Mouse (Mus musculus) neural tube, embryonic 11.5 days (tissue): Measurements from ENCODE around the gene Gm21761. TPM values are rescaled to one million over a fixed set of nuclear protein-coding genes. Genes with fewer than 3 reads are reported as not detected.
"Not testable (repeated sequence)": the region's sequence is repeated elsewhere in the genome, so short reads cannot be mapped to it uniquely, and the experiment has no call there.

Source experiments
- ATAC-seq: fragments of 200-750 bp; cut with Nextera tagmentation; 2 replicates; pipeline ENCODE4 v1.8.0; 2017; ENCODE audit warnings: moderate number of reproducible peaks, mild to moderate bottlenecking, moderate TSS enrichment, moderate library complexity; ENCODE audit not compliant: insufficient read depth, low FRiP score, low TSS enrichment
- DNase-seq: peaks from one replicate; pipeline ENCODE4 v3.0.0-alpha.2; 2015; ENCODE audit warnings: low spot score
- H3K27ac ChIP-seq: fragments of 300-500 bp; sonication (generic); 2 replicates; pipeline ENCODE4 v1.5.1; 2014; ENCODE audit warnings: low read depth, mild to moderate bottlenecking, low read length
- H3K27me3 ChIP-seq: fragments of 300-500 bp; sonication (generic); 2 replicates; pipeline ENCODE4 v1.6.1; 2014; ENCODE audit warnings: mild to moderate bottlenecking, low read length, mixed read lengths; ENCODE audit not compliant: control insufficient read depth, insufficient read depth
- H3K36me3 ChIP-seq: fragments of 300-500 bp; sonication (generic); 2 replicates; pipeline ENCODE4 v1.6.1; 2014; ENCODE audit warnings: mild to moderate bottlenecking, low read length, moderate library complexity, mixed read lengths; ENCODE audit not compliant: control insufficient read depth, insufficient read depth
- H3K4me1 ChIP-seq: fragments of 300-500 bp; sonication (generic); 2 replicates; pipeline ENCODE4 v1.6.1; 2014; ENCODE audit warnings: low read length, mixed read lengths; ENCODE audit not compliant: control insufficient read depth, insufficient read depth
- H3K4me2 ChIP-seq: fragments of 300-500 bp; sonication (generic); 2 replicates; pipeline ENCODE4 v1.6.1; 2014; ENCODE audit warnings: low read depth, mild to moderate bottlenecking, moderate library complexity
- H3K4me3 ChIP-seq: fragments of 300-500 bp; sonication (generic); 2 replicates; pipeline ENCODE4 v1.5.1; 2014; ENCODE audit warnings: low read depth, low read length
- H3K9ac ChIP-seq: fragments of 300-500 bp; sonication (generic); 2 replicates; pipeline ENCODE4 v1.6.1; 2014; ENCODE audit warnings: mild to moderate bottlenecking, low read length
- H3K9me3 ChIP-seq: fragments of 300-500 bp; sonication (generic); 2 replicates; pipeline ENCODE4 v1.6.1; 2016; ENCODE audit warnings: low read length; ENCODE audit not compliant: control insufficient read depth
- WGBS: fragments of 180-500 bp; shearing (Covaris S2); extraction: QIAGEN DNeasy Blood & Tissue Kit; methylation state at CpG from one replicate; pipeline ENCODE4 v1.1.7; 2014; 5-methylcytosine and 5-hydroxymethylcytosine counted together
- polyA plus RNA-seq: library from polyadenylated mRNA; unstranded; fragments of >200 nt; fragmentation: Nextera tagmentation; extraction: Ambion mirVana; gene quantifications from 2 replicates; pipeline ENCODE4 v1.2.1, GENCODE M21; 2014

Gm21761 gene
- polyA plus RNA-seq, 1 experiment from 2014 or later, result not detected

DNA sequence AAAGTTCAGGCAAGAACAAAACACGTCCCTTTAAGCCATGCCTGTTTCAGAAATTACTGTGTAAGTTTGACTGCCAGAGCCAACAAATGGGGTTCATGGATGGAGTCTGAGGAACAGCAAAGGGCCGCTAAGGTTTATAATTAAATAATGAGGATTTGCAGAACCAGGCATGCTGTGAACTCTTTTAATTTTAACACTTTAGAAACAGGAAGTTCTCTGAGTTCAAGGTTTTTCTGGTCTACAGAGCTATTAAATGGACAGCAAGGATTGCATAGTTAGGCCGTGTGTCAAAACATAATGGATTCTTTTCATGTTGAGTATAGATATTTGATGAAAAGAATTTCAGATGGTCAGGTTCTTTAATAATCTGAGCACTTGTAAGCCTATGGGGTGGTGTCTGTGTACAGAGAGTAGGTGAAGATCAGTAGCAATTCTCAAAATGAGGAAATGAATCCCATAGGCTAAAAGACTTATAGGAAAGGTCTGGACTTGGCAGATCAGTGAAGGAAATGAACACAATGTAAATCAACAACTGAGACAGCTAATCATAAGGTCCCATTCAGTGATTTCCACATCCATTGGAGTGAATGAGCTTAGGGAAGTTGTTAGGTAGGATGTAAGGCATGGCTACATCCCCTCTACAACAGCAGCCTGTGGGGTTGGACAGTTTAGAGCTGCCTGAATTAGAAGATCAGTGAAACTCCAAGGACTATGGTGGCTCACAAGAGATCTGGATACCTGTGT lies 4.3 kb downstream of the Gm21761 start:
- ATAC-seq, H3K9me3 ChIP-seq, DNase-seq, H3K4me2 ChIP-seq, H3K36me3 ChIP-seq, H3K9ac ChIP-seq, H3K27me3 ChIP-seq, H3K27ac ChIP-seq, H3K4me1 ChIP-seq, H3K4me3 ChIP-seq: not testable (repeated sequence)
- 82% methylated on average over 2 of the region's 3 CpGs for WGBS

DNA sequence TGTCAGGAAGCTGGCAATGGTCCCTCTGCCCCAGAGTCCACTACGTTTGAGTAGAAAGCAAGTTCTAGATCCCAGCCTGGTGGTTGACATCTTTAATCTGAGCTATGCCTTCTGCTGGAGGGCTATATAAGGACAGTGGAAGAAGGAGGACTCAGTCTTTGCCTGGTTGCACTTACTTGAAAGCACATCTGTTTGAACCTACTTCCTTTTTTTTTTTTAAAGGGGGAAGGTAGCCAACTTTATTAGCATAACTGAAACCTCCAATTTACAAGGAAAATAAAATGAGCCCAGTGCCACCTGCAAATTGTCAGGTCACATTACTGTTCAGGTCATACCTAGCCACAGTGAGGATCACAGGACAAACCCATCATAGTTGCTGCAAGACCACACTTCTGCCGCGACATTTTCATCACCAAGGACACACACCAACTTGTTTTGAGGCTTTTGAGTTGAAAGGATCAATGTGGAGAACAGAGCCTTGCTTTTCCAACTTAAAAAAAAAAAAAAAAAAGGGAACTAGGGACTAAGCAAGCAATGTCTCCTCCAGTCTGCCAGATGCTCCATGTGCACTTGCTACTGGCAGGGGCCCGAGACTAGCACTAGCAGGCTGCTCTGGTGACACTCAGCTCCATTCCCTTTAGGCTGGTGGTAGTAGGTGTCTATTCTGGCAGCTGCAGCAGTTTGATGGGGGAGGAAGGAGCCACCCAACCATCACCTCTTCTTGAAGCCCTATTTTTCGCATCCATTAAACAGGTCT lies 11.9 kb downstream of the Gm21761 start:
- not testable (repeated sequence) for H3K9ac ChIP-seq, DNase-seq, H3K4me2 ChIP-seq, H3K4me3 ChIP-seq, H3K9me3 ChIP-seq, H3K4me1 ChIP-seq, H3K27me3 ChIP-seq, H3K27ac ChIP-seq, ATAC-seq, H3K36me3 ChIP-seq
- 80% methylated on average over 4 of the region's 5 CpGs for WGBS

DNA sequence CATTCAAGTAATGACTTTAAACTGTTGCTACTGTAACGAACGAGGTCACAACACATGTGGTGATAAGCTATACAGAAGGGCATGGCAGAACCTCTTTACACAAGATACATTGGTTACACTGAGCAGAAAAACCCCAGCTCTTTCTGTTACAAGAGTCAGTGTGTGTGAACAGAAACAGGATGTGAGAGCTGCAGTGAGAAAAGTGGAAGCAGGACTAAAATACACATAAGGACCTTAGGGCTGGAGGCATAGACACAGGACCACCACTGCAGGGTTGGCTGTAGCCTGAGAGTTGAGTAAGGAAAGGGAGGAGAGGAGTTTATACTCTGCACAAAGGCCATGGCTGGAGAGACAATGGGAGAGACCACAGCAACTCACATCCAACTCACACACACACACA lies 12.6 kb downstream of the Gm21761 start:
- H3K27ac ChIP-seq, H3K9ac ChIP-seq, H3K4me1 ChIP-seq, H3K4me2 ChIP-seq, H3K36me3 ChIP-seq, DNase-seq, H3K4me3 ChIP-seq, ATAC-seq, H3K9me3 ChIP-seq, H3K27me3 ChIP-seq: not testable (repeated sequence)
- 76% methylated on average over 2 of the region's 2 CpGs for WGBS

DNA sequence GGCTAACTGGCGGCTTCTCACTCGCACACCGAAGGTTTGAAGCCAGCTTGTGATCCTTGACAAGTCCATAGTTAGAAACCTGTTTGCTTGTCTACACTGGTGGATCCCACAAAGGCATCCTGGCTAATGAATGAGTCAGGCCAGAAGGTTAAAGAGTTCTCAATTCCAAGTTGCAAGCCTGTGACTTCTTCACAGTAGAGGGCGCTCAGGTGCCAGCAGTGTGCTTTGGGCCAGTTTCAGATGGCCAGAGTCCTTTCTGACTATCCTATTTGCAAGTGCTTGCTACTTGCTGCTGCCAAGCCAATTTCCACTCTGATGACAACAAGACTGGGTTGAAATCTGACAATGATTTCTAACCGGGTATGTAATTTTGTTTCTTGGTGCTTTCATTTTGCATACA lies 30.5 kb downstream of the Gm21761 start:
- not testable (repeated sequence) for ATAC-seq, H3K4me3 ChIP-seq, H3K9me3 ChIP-seq, H3K9ac ChIP-seq, H3K4me2 ChIP-seq, H3K36me3 ChIP-seq, H3K4me1 ChIP-seq, H3K27ac ChIP-seq, H3K27me3 ChIP-seq, DNase-seq
- 57% methylated on average over 4 of the region's 5 CpGs for WGBS

DNA sequence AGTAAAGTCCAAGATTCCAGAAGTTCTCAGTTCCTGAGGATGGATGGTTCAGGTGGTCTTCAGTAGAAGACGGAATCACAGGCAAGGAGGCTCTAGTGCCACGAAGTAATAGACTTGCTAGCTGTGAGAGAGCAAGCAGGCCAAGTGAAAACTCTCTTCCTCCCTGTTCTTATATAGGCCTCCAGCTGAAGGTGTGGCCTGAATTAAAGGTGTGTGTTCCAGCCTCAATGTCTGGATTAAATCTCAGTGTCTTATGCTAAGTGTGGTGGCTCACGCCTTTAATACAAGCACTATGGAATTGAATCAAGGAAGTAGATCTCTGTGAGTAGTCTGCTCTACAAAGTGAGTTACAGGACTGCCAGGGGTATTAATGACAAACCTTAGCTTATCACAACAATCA lies 34.4 kb downstream of the Gm21761 start, which contains the start of gene Tcstv1:
Gene Tcstv1, minus strand, starts transcription at position 101 of the 400 bp plus-strand sequence.
- H3K4me1 ChIP-seq, ATAC-seq, H3K9ac ChIP-seq, H3K27me3 ChIP-seq, H3K27ac ChIP-seq, H3K9me3 ChIP-seq, DNase-seq, H3K4me3 ChIP-seq, H3K36me3 ChIP-seq, H3K4me2 ChIP-seq: not testable (repeated sequence)
- 78% methylated on average over 3 of the region's 3 CpGs for WGBS

DNA sequence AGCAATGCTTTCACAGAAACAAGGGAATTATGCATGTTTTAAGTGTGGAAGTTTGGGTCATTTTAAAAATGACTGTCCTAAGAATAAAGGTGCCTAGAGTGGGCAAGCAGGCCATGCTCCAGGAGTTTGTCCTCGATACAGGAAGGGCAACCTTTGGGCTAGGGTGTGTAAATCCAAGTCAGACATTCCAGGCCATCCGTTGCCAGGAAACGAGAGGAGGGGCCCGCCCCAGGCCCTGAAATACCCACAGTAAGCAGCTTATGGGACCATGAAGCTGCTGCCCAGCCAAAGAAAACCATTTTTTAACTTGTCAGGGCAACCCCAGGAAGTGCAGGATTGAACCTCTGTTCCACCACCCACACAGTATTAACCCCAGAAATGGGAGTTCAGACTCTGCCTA lies 42.2 kb downstream of the Gm21761 start:
- not testable (repeated sequence) for H3K27me3 ChIP-seq, H3K9me3 ChIP-seq, H3K9ac ChIP-seq, ATAC-seq, H3K36me3 ChIP-seq, H3K4me2 ChIP-seq, H3K4me3 ChIP-seq, H3K27ac ChIP-seq, H3K4me1 ChIP-seq
- 36% methylated on average over 4 of the region's 4 CpGs for WGBS
- peak; percentile 44 for DNase-seq

DNA sequence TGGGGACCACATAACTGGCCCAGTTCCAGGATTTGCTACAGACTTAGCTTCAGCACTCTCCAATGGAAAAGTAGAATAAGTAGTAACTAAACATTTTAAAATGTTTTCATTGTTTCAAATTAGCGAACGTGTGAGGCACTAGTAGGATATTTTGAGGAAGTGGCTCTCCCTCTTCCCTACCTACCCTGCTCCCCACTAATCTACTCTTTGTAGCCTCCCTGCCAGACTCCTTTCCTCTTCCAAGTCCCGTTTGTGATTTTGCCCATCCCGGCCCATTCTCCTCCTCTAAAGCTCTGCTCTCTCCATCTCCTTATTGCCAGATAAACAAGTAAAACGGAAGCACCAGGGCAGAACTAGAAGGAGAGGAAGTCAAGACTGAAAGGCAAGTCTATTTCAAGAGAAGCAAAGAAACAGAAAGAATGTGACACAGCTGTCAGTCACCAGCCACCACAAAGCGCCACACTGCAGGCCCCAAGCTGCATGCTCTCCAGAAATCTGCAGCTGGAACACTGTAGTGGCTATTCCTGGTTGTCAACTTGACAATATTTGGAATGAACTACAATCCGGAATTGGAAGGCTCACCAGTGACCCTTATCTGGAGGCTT lies 64.6 kb downstream of the Gm21761 start:
- 75% methylated on average over 6 of the region's 7 CpGs for WGBS
- not testable (repeated sequence) for H3K27ac ChIP-seq, ATAC-seq, DNase-seq, H3K4me3 ChIP-seq, H3K9me3 ChIP-seq, H3K9ac ChIP-seq, H3K4me1 ChIP-seq, H3K36me3 ChIP-seq, H3K4me2 ChIP-seq, H3K27me3 ChIP-seq

DNA sequence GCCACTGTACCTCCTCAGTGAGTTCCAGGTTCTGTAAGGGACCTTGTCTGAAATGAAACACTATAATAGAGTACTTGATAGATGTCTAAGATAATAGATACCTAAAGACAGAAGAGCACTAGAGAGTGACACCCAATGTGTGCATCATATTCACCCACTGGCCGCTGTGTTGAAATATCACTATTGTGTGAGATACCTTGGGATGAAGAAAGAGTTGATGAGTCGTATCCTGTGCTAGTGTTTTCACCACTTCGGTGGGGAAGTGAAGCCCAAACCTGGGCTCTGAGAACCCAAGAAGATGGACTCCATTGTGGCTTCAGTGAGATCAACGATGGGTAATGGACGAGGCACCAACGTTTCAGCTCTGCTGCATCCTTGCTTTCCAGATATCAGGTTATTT lies 66.7 kb downstream of the Gm21761 start:
- H3K4me1 ChIP-seq, H3K27ac ChIP-seq, H3K36me3 ChIP-seq, DNase-seq, H3K4me3 ChIP-seq, H3K27me3 ChIP-seq, H3K4me2 ChIP-seq, ATAC-seq, H3K9me3 ChIP-seq, H3K9ac ChIP-seq: not testable (repeated sequence)
- WGBS, result no CpG with 5 or more reads among the region's 6 CpGs
